Mouse (Mus musculus) small intestine, adult 2 months (tissue): ENCODE results near the gene Zfp704. TPM values are rescaled to one million over a fixed set of nuclear protein-coding genes. Genes with fewer than 3 reads are reported as not detected.

ENCODE experiments used
- H3K27ac ChIP-seq: fragments of 200-500 bp; 2 replicates; pipeline ENCODE4 v1.5.1; 2012; ENCODE audit warnings: low read depth, low read length, control low read depth, inconsistent platforms; ENCODE audit not compliant: insufficient read depth
- H3K27me3 ChIP-seq: fragments of 200-500 bp; 2 replicates; pipeline ENCODE4 v1.6.1; 2012; ENCODE audit warnings: mild to moderate bottlenecking, moderate library complexity, low read length, inconsistent platforms; ENCODE audit not compliant: control insufficient read depth, insufficient read depth
- H3K36me3 ChIP-seq: fragments of 200-500 bp; 2 replicates; pipeline ENCODE4 v1.6.1; 2012; ENCODE audit warnings: mild to moderate bottlenecking, low read length, control low read depth, inconsistent platforms; ENCODE audit not compliant: control insufficient read depth, insufficient read depth
- H3K4me1 ChIP-seq: fragments of 200-500 bp; 2 replicates; pipeline ENCODE4 v1.6.1; 2012; ENCODE audit warnings: low read length, inconsistent platforms, mixed read lengths; ENCODE audit not compliant: control insufficient read depth, insufficient read depth, insufficient read length
- H3K4me3 ChIP-seq: fragments of 200-500 bp; 2 replicates; pipeline ENCODE4 v1.5.1; 2012; ENCODE audit warnings: low read depth, mild to moderate bottlenecking, control low read depth, inconsistent platforms, low read length, moderate library complexity
- CTCF ChIP-seq: fragments of 200-500 bp; IDR thresholded peaks from 2 replicates; pipeline ENCODE4 v1.5.1; 2012; ENCODE audit warnings: low read depth, mild to moderate bottlenecking, control low read depth, inconsistent platforms, low read length, moderate library complexity, mixed read lengths; ENCODE audit not compliant: insufficient replicate concordance, insufficient read length; ENCODE audit errors: extremely low read depth
- POLR2A ChIP-seq: fragments of 200-500 bp; IDR thresholded peaks from 2 replicates; pipeline ENCODE4 v1.6.1; 2012; ENCODE audit warnings: low read depth, mild to moderate bottlenecking, control low read depth, inconsistent platforms, low read length, moderate library complexity
- WGBS: fragments of 180-500 bp; shearing (Covaris S2); methylation state at CpG from one replicate; pipeline ENCODE4 v1.1.7; 2018; 5-methylcytosine and 5-hydroxymethylcytosine counted together
- polyA plus RNA-seq: library from polyadenylated mRNA; depleted of rRNA; stranded (reverse); fragments of >200 nt; gene quantifications from 2 replicates; pipeline ENCODE4 v1.2.3, GENCODE M21; 2012

Zfp704 gene
- polyA plus RNA-seq, 1 experiment = 1.5 TPM

DNA sequence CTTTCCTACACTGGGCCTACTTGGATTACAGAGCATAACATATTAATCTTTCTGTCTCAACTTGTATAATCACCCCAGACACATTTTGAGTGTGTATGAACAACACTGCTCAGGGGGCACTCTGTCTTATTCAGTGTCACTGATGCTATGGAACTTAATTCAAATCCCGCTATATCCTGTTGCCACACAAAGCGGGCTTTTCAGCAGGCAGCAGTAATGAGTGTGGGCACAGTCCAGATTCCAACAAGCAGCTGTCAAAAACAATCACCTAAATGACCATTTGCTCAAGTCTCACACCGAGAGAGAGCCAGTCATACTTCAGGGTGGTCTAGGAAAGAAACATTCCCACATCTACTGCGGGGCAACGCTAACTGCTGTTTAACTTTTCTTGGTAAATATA, 2.2 kb downstream of the Zfp704 start:
- Histone ChIP-seq H3K27me3 (no peaks in the 10 kb centered on the region; the same call in 1 of the 2 replicates), H3K4me3 (no peak overlapping the region), H3K4me1 (peaks cover 6% of the 10 kb centered on the region; the same call in 1 of the 2 replicates), H3K36me3 (no peaks in the 10 kb centered on the region), H3K27ac (no peak overlapping the region)
- 75% methylated on average over 5 of the region's 5 CpGs for WGBS
- TF ChIP-seq POLR2A (no peak), CTCF (no peak)

DNA sequence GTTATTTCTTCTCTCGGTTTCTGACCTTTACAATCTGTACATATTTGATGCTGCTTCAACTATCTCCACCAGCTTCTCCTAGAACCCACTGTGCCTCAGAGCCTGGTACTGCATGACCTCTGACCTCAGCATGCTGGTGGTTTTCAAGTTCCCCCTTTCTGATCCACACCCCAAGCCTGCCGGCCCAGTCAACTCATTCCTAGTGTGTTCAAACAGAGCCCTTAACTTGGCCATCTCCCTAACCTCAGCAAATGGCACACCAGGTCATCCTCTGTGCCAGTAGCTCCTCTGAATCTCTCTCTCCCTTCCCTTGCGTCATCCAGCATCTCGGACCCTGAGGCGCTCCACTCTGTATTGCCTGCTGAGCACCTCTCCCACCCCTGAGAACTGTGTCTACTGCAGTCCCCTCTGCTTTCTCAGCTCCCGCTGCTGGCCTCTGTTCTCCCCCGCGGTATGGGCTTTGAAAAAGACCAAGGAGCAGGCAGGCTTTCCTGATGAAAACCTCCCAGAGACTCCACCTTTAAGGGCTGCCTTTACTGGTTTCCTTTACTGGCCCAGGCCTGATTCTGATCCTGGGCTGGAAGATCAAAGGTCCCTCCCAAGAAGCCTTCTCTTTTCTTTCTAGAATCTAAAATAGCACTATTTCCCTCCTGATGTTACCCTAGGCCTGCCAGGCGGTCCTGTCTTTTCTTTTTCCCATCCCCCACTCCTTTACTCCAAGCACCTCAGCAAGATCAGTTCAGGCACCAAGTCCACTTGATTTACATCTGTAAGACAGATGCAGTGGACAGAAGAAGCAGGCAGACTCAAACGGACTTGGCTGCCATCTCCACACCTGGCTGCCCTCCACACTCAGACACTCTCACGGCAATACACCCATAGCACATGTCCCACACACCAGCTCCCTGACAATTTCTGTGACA, 3.8 kb downstream of the Zfp704 start:
- Histone ChIP-seq H3K27ac (no peak overlapping the region), H3K4me1 (peaks cover 6% of the 10 kb centered on the region; the same call in 1 of the 2 replicates), H3K4me3 (no peak overlapping the region), H3K27me3 (no peaks in the 10 kb centered on the region; the same call in 1 of the 2 replicates), H3K36me3 (no peaks in the 10 kb centered on the region)
- TF ChIP-seq POLR2A = no peak
- no peak for TF ChIP-seq CTCF
- WGBS = 71% methylated on average over 11 of the region's 11 CpGs

DNA sequence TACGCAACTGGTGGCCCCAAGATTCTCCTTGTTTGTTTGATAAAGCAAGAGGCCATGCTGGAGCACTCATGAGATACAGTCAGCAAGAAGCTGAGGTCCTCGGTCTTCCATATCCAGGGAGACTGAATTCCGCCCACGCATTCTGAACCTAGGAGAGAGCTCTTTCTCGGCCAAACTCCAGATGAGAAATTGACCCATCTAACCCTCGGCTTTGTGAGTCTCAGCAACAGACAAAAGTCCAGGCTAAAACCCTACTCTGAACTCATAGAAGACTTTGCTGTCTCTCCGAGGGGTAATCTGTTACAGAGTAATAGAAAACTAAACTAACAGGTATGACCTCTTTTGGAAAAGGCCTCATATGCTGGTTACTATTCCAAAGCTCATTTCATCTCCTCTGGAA, 4.9 kb downstream of the Zfp704 start:
- H3K27ac ChIP-seq = no peak overlapping the region
- no peaks in the 10 kb centered on the region; the same call in 1 of the 2 replicates for H3K27me3 ChIP-seq
- no peak overlapping the region for H3K4me3 ChIP-seq
- no peaks in the 10 kb centered on the region for H3K36me3 ChIP-seq
- no peak for TF ChIP-seq CTCF
- TF ChIP-seq POLR2A = no peak
- H3K4me1 ChIP-seq = peaks cover 4% of the 10 kb centered on the region; the same call in 1 of the 2 replicates
- WGBS = 82% methylated on average over 7 of the region's 7 CpGs

DNA sequence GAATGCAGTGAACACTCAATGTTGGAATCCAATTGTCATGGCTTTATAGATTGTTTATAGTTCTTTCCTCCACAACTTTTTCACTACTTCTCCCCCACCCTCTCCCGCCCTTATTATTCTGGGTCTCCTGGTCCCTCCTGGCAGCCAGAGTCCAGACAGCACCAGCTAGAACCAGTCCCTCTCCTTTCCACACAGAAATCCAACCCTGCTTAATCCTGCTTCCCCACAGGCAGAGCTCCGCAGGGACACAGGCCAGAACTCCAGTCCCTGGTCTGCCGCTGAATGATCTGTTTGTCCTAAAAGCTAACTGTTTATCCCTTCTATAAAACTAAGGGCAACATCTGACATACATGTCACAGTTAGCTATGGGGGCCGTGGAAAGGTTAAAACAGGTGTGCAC, 6.0 kb downstream of the Zfp704 start:
- TF ChIP-seq POLR2A = no peak
- TF ChIP-seq CTCF = no peak
- Histone ChIP-seq H3K36me3 (no peaks in the 10 kb centered on the region), H3K4me3 (no peak overlapping the region), H3K4me1 (peaks cover 4% of the 10 kb centered on the region; the same call in 1 of the 2 replicates), H3K27ac (no peak overlapping the region), H3K27me3 (no peaks in the 10 kb centered on the region; the same call in 1 of the 2 replicates)
- WGBS = 88% methylated on average over 4 of the region's 4 CpGs

DNA sequence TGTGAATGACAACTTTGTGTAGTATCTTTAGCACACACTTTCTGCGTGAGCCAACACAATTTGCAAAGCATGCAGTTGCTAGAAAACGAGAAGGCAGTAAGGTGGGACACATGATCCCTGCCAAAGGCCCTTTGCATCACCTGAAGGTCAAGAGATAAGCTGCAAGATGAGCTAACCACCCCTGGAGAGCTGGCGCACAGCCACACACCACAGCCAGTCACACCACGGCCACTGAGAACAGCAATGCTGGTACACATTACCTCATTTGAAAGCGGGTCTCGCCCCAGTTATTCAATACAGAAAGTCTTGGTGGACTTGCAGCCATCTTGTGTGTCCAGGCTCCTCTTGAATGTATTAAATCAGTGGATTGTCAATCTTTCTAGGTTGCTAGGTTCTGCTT, 9.3 kb downstream of the Zfp704 start:
- H3K27ac ChIP-seq = no peak overlapping the region
- no peak overlapping the region for H3K4me3 ChIP-seq
- H3K27me3 ChIP-seq = no peaks in the 10 kb centered on the region
- H3K36me3 ChIP-seq = no peaks in the 10 kb centered on the region
- WGBS = 65% methylated on average over 6 of the region's 6 CpGs
- peaks cover 7% of the 10 kb centered on the region for H3K4me1 ChIP-seq
- TF ChIP-seq POLR2A (no peak), CTCF (no peak)

DNA sequence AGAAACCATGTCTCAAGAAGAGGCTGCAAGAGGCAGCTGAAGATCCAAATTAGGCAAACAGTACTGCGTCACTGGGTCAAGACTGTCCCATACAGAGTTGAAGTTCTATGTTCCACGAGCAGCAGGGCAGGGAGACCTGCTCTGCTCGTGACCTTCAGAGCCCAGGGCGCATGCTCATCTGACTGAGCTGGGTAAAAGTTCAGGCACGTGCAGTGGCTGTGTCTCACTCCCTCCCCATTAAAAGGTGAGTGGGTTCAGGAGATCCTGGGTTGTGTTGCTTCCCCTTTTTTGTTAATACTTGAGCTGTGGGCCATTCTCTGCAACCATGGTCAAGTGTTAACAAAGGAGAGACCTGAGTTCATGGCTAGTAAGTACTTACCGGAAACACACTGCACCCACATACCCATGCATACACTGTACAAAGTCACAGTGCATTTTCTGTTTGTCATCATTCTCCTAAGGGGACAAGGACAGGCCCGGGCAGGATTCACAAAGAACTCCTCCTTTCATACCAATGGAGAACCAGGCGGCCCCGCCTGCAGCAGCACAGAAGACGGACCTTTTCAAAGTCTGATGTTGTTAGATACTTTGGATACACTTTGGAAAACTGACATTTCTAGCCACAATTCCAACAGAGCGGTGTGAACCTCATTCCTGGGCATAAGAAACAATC, 10.0 kb downstream of the Zfp704 start:
- H3K27me3 ChIP-seq = no peaks in the 10 kb centered on the region
- H3K4me3 ChIP-seq = no peak overlapping the region
- no peak for TF ChIP-seq CTCF
- no peak for TF ChIP-seq POLR2A
- no peak overlapping the region for H3K27ac ChIP-seq
- 81% methylated on average over 11 of the region's 11 CpGs for WGBS
- H3K36me3 ChIP-seq = no peaks in the 10 kb centered on the region
- H3K4me1 ChIP-seq = peaks cover 7% of the 10 kb centered on the region

DNA sequence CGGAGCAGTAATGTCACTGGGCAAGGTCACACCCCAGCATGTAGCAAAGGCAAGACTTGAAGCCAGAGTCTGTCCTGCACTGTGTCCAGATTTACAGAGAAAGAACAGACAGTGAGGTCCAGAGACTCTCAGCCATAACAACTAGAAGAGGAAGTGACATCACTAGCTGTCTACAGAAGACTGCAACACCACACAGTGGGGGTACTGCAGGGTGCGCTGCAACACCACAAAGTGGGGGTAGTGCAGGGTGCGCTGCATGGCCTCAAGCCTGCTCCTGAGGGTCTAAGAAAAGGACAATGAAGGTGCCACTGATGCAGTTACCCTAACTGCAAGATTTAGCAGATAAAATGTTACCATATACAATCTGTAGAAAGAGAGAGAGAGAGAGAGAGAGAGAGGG, 11.8 kb downstream of the Zfp704 start:
- Histone ChIP-seq H3K4me1 (peaks cover 7% of the 10 kb centered on the region), H3K4me3 (no peak overlapping the region), H3K27me3 (no peaks in the 10 kb centered on the region), H3K27ac (no peak overlapping the region), H3K36me3 (no peaks in the 10 kb centered on the region)
- WGBS = 81% methylated on average over 3 of the region's 3 CpGs
- no peak for TF ChIP-seq CTCF
- no peak for TF ChIP-seq POLR2A

DNA sequence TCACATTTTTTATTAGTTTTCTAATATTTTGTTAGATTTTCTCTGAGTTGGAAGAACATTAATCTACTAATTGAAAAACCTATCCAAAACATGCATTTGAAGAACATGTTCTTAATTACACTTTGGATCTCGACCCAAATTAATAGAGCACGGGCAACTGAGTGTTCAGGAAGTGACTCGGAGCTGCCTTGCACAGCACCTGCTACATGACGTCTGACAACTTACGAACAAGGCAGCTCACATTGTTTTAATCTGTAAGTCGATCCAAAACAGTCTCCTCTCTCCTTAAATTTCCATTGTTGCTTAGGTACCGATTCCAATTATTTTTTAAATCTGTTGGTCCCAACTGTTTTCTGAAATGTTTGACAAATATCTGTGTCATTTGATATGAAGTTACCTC, 15.4 kb downstream of the Zfp704 start:
- no peaks in the 10 kb centered on the region for H3K27me3 ChIP-seq
- TF ChIP-seq POLR2A = no peak
- no peak for TF ChIP-seq CTCF
- H3K4me3 ChIP-seq = no peak overlapping the region
- peaks cover 6% of the 10 kb centered on the region for H3K4me1 ChIP-seq
- WGBS = 78% methylated on average over 7 of the region's 7 CpGs
- H3K36me3 ChIP-seq = no peaks in the 10 kb centered on the region
- H3K27ac ChIP-seq = no peak overlapping the region
